Mouse (Mus musculus) limb, embryonic 11.5 days (tissue): ENCODE measurements at regions not wholly inside any gene's neighbourhood (a gene's known extent, or its start where the extent isn't known, plus 50 kb on each side); places are given as distances from the start of the nearest gene placed in this dataset.

Experiments
- ATAC-seq: fragments of 200-750 bp; cut with Nextera tagmentation; 2 replicates; pipeline ENCODE4 v1.8.0; 2017; ENCODE audit warnings: low read depth; ENCODE audit not compliant: insufficient number of reproducible peaks, low FRiP score, low TSS enrichment
- DNase-seq: peaks from one replicate; pipeline ENCODE4 v3.0.0-alpha.2; 2015; ENCODE audit warnings: low spot score
- H3K27ac ChIP-seq: fragments of 300-500 bp; sonication (generic); replicated peaks from 2 replicates; pipeline ENCODE4 v1.5.1; 2014; ENCODE audit warnings: low read depth, mild to moderate bottlenecking, low read length
- H3K27me3 ChIP-seq: fragments of 300-500 bp; sonication (generic); 2 replicates; pipeline ENCODE4 v1.6.1; 2014; ENCODE audit warnings: mild to moderate bottlenecking, low read length, mixed read lengths; ENCODE audit not compliant: control insufficient read depth, insufficient read depth
- H3K36me3 ChIP-seq: fragments of 300-500 bp; sonication (generic); 2 replicates; pipeline ENCODE4 v1.6.1; 2014; ENCODE audit warnings: mild to moderate bottlenecking, low read length, moderate library complexity, mixed read lengths; ENCODE audit not compliant: control insufficient read depth, insufficient read depth
- H3K4me1 ChIP-seq: fragments of 300-500 bp; sonication (generic); 2 replicates; pipeline ENCODE4 v1.6.1; 2014; ENCODE audit warnings: low read length, mixed read lengths; ENCODE audit not compliant: control insufficient read depth, insufficient read depth
- H3K4me2 ChIP-seq: fragments of 300-500 bp; sonication (generic); 2 replicates; pipeline ENCODE4 v1.6.1; 2014; ENCODE audit warnings: low read depth, mild to moderate bottlenecking, moderate library complexity; ENCODE audit not compliant: severe bottlenecking
- H3K4me3 ChIP-seq: fragments of 300-500 bp; sonication (generic); 2 replicates; pipeline ENCODE4 v1.5.1; 2014; ENCODE audit warnings: low read depth, low read length
- H3K9ac ChIP-seq: fragments of 300-500 bp; sonication (generic); 2 replicates; pipeline ENCODE4 v1.6.1; 2014; ENCODE audit warnings: mild to moderate bottlenecking, low read length
- H3K9me3 ChIP-seq: fragments of 300-500 bp; sonication (generic); 2 replicates; pipeline ENCODE4 v1.6.1; 2016; ENCODE audit warnings: low read length; ENCODE audit not compliant: control insufficient read depth
- WGBS: fragments of 180-500 bp; shearing (Covaris S2); extraction: QIAGEN DNeasy Blood & Tissue Kit; methylation state at CpG from one replicate; pipeline ENCODE4 v1.1.7; 2014; 5-methylcytosine and 5-hydroxymethylcytosine counted together

DNA sequence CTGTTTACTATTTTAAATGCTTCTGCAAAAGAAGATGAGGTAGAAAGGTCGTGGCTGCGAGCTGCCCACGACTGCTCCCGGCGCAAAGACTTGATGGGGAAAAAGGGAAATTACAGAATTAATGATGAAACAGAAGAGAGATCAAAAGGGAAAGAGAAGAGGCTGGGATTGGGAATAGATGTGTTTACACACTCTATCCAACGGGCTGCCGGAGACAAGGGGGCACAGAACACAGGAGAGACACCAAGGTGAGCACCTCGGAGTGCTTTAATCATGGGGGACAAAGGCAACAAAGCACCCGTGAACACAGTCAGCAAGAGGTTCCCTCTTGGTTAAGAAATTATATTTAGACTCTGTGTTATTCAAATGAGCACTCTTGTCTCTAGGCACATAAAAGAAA is 326.1 kb upstream of the Noct start:
- Histone ChIP-seq H3K9ac (no peak overlapping the region), H3K27me3 (no peaks in the 10 kb centered on the region), H3K36me3 (no peaks in the 10 kb centered on the region), H3K27ac (no peak overlapping the region), H3K4me3 (no peak overlapping the region), H3K4me2 (no peak overlapping the region), H3K9me3 (no peaks in the 10 kb centered on the region), H3K4me1 (no peaks in the 10 kb centered on the region)
- ATAC-seq (no peak), DNase-seq (no peak)
- WGBS, result 87% methylated on average over 9 of the region's 9 CpGs

- Histone ChIP-seq H3K27ac (no peak overlapping the region), H3K9me3 (no peaks in the 10 kb centered on the region), H3K9ac (no peak overlapping the region), H3K27me3 (no peaks in the 10 kb centered on the region), H3K36me3 (no peaks in the 10 kb centered on the region), H3K4me1 (peaks cover 4% of the 10 kb centered on the region; the same call in 1 of the 2 replicates), H3K4me2 (no peak overlapping the region), H3K4me3 (no peak overlapping the region)
- 87% methylated on average over 7 of the region's 7 CpGs for WGBS
- ATAC-seq, result no peak
- DNase-seq, result no peak
These were observed 324.4 kb upstream of the Noct start for GRCm38 (mm10) chr3:50899830-50900350.

DNA sequence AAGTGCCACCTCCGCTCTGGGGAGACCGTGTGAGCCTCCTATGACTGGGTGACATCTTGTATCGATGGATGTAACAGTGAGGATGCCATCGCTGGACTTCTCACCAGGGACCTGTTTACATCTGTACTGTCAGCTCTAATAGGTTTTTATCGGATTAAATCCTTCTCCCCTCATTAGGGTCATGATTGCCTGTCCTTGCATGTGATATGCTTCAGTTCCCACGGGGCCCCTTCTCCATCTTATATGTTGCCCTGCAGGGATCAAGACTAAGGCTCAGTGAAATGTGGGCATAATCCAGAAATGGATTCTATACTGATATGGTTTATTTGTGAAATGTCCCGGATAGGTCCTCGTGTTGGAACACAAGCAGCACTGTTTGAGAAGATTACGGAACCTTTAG is 323.7 kb upstream of the Noct start:
- no peaks in the 10 kb centered on the region for H3K27me3 ChIP-seq
- no peak overlapping the region for H3K4me2 ChIP-seq
- H3K4me1 ChIP-seq, result peaks cover 4% of the 10 kb centered on the region; the same call in 1 of the 2 replicates
- H3K9ac ChIP-seq, result no peak overlapping the region
- H3K27ac ChIP-seq, result no peak overlapping the region
- H3K4me3 ChIP-seq, result no peak overlapping the region
- no peaks in the 10 kb centered on the region for H3K36me3 ChIP-seq
- DNase-seq (no peak), ATAC-seq (no peak)
- no peaks in the 10 kb centered on the region for H3K9me3 ChIP-seq
- WGBS, result 92% methylated on average over 9 of the region's 9 CpGs

DNA sequence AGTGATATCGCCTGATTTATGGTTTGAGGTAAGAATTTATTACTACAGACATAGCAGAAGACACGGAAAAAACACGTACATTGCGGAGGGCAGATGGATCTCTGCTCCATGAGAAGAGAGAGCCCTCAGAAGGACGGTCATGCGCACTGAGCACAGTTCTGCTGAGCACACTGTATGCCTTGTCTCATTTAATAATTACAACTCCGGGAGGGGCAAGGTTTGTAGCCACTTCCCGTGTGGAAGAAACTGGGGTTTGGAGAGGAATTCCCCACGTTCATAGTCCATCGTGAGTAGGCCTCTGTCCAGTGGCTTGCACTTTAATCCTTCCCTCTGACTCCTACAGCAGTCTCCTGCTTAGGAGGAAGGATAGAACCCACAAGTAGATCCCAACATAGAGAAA is 322.9 kb upstream of the Noct start:
- H3K36me3 ChIP-seq, result no peaks in the 10 kb centered on the region
- no peak for ATAC-seq
- H3K27me3 ChIP-seq, result no peaks in the 10 kb centered on the region
- WGBS, result 89% methylated on average over 10 of the region's 10 CpGs
- H3K4me3 ChIP-seq, result no peak overlapping the region
- no peak overlapping the region for H3K4me2 ChIP-seq
- no peaks in the 10 kb centered on the region for H3K9me3 ChIP-seq
- DNase-seq, result no peak
- H3K9ac ChIP-seq, result no peak overlapping the region
- H3K27ac ChIP-seq, result no peak overlapping the region
- H3K4me1 ChIP-seq, result peaks cover 4% of the 10 kb centered on the region; the same call in 1 of the 2 replicates

GRCm38 (mm10) chr3:50902933-50903332 is 321.3 kb upstream of the Noct start:
- Histone ChIP-seq H3K4me2 (no peak overlapping the region), H3K9ac (no peak overlapping the region), H3K36me3 (no peaks in the 10 kb centered on the region), H3K4me3 (no peak overlapping the region), H3K27ac (peak overlapping the region; percentile 25; the same call in 1 of the 2 replicates), H3K27me3 (no peaks in the 10 kb centered on the region), H3K9me3 (no peaks in the 10 kb centered on the region), H3K4me1 (peaks cover 4% of the 10 kb centered on the region; the same call in 1 of the 2 replicates)
- DNase-seq, result peak; percentile 66
- 36% methylated on average over 7 of the region's 7 CpGs for WGBS
- no peak for ATAC-seq

DNA sequence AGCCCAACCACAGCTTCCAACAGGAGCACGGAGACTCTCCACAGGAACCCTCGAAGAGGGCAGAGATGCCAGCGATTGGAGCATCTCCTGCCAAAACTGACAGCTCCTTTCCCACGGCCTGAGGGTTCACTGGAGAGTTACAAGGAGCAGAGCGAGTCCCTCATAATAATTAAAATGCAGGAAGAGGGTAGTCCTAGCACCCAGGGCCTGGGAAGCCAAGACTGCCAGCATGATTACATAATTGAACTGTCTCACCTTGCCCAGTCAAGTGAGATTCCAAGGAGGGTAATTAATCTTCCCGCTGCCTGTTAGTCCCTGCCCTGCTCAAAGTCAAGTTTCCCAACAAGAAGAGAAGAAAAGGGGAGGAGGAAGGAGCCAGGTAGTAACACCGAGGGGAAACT is 319.5 kb upstream of the Noct start:
- H3K36me3 ChIP-seq, result no peaks in the 10 kb centered on the region
- H3K4me1 ChIP-seq, result peaks cover 4% of the 10 kb centered on the region; the same call in 1 of the 2 replicates
- H3K9me3 ChIP-seq, result no peaks in the 10 kb centered on the region
- H3K4me2 ChIP-seq, result no peak overlapping the region
- H3K27ac ChIP-seq, result 0 out of 2 replicates have a peak overlapping the region, but pooled peaks have one; percentile 22
- ATAC-seq (no peak), DNase-seq (peak; percentile 40)
- WGBS, result 19% methylated on average over 7 of the region's 7 CpGs
- H3K9ac ChIP-seq, result no peak overlapping the region
- H3K27me3 ChIP-seq, result no peaks in the 10 kb centered on the region
- no peak overlapping the region for H3K4me3 ChIP-seq

DNA sequence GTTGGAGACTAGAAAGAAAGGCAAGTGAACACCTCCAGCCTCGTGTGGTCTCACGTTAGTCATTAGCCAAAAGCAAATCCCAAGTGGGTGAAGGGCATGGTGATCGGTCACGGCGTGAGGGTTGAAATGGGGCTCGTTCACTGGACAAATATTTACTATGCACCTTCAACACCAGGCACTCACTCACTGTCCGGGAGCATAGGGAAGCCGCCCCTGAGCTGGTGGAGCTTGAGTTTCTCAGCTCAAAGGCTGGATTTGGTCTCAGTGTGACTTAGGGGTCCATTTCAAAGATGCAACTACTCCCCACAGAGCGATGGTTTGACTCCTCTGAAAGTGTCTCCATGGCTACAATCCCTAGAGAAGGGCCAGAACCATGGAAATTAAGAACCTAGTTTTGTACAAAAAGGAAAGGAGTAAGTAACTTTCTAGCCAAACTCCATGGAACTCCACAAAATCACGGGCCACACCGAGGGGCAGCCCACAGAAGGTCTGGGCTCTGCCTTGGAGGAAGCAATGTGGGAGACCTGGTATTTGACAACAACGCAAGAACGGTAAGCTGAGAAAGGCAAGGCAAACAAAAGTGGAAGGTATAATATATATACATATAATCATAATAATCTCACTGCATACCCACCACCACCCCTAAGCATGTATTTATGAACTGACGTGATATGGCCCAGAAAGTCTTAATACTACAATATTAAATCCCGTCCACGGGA is 318.8 kb upstream of the Noct start:
- Histone ChIP-seq H3K4me2 (peak overlapping the region; percentile 16; the same call in 1 of the 2 replicates), H3K4me1 (peaks cover 4% of the 10 kb centered on the region; the same call in 1 of the 2 replicates), H3K9me3 (no peaks in the 10 kb centered on the region), H3K27me3 (no peaks in the 10 kb centered on the region), H3K4me3 (no peak overlapping the region), H3K27ac (peak overlapping the region; percentile 37; the same call in 1 of the 2 replicates), H3K36me3 (no peaks in the 10 kb centered on the region), H3K9ac (no peak overlapping the region)
- DNase-seq (peak; percentile 48), ATAC-seq (peak; percentile 31; the same call in 1 of the 2 replicates)
- WGBS, result 17% methylated on average over 16 of the region's 16 CpGs

GRCm38 (mm10) chr3:50905993-50906831 is 318.0 kb upstream of the Noct start:
- WGBS, result 12% methylated on average over 32 of the region's 32 CpGs
- peak overlapping the region; percentile 8 for H3K9ac ChIP-seq
- peaks cover 4% of the 10 kb centered on the region; the same call in 1 of the 2 replicates for H3K4me1 ChIP-seq
- no peaks in the 10 kb centered on the region for H3K27me3 ChIP-seq
- ATAC-seq, result peak; percentile 66; the same call in 1 of the 2 replicates
- H3K27ac ChIP-seq, result no peak overlapping the region
- peak overlapping the region; percentile 14; the same call in 1 of the 2 replicates for H3K4me3 ChIP-seq
- no peaks in the 10 kb centered on the region for H3K9me3 ChIP-seq
- no peaks in the 10 kb centered on the region for H3K36me3 ChIP-seq
- H3K4me2 ChIP-seq, result peak overlapping the region; percentile 30; the same call in 1 of the 2 replicates
- peak; percentile 98 for DNase-seq
